Mouse (Mus musculus) spleen, adult 2 months (tissue): ENCODE measurements around the gene Prss54.

Experiments used
- CTCF ChIP-seq: fragments of 200-500 bp; IDR thresholded peaks from 2 replicates; pipeline ENCODE4 v1.5.1; 2011; ENCODE audit warnings: mild to moderate bottlenecking, inconsistent platforms; ENCODE audit not compliant: insufficient read depth, insufficient read length, insufficient replicate concordance; ENCODE audit errors: extremely low read depth
- POLR2A ChIP-seq: fragments of 200-500 bp; IDR thresholded peaks from 2 replicates; pipeline ENCODE4 v1.6.1; 2011; ENCODE audit warnings: low read depth, low read length, inconsistent platforms

GRCm38 (mm10) chr8:95576240-95576639 is at the start of gene Prss54:
- TF ChIP-seq CTCF (no peak), POLR2A (no peak)
